Mouse (Mus musculus) testis, adult 2 months (tissue): ENCODE data around the gene Zfp462. TPM values are rescaled to one million over a fixed set of nuclear protein-coding genes. Genes with fewer than 3 reads are reported as not detected.

Experiments
- H3K27ac ChIP-seq: fragments of 200-500 bp; 2 replicates; pipeline ENCODE4 v1.5.1; 2012; ENCODE audit warnings: low read depth, low read length; ENCODE audit not compliant: control insufficient read depth, insufficient read depth
- H3K27me3 ChIP-seq: fragments of 200-500 bp; 2 replicates; pipeline ENCODE4 v1.6.1; 2012; ENCODE audit warnings: mild to moderate bottlenecking, low read length, moderate library complexity; ENCODE audit not compliant: control insufficient read depth, insufficient read depth
- H3K36me3 ChIP-seq: fragments of 200-500 bp; 2 replicates; pipeline ENCODE4 v1.6.1; 2012; ENCODE audit warnings: mild to moderate bottlenecking, low read length; ENCODE audit not compliant: control insufficient read depth, insufficient read depth
- H3K4me1 ChIP-seq: fragments of 200-500 bp; 2 replicates; pipeline ENCODE4 v1.6.1; 2012; ENCODE audit warnings: low read length; ENCODE audit not compliant: control insufficient read depth, insufficient read depth
- H3K4me3 ChIP-seq: fragments of 200-500 bp; 2 replicates; pipeline ENCODE4 v1.5.1; 2012; ENCODE audit warnings: low read depth, mild to moderate bottlenecking, low read length, moderate library complexity, mixed read lengths; ENCODE audit not compliant: control insufficient read depth
- CTCF ChIP-seq: fragments of 200-500 bp; IDR thresholded peaks from 2 replicates; pipeline ENCODE4 v1.5.1; 2012; ENCODE audit warnings: low read depth, mild to moderate bottlenecking, inconsistent platforms, low read length, moderate library complexity; ENCODE audit not compliant: control insufficient read depth, insufficient read depth, insufficient replicate concordance
- POLR2A ChIP-seq: fragments of 200-500 bp; IDR thresholded peaks from 2 replicates; pipeline ENCODE4 v1.6.1; 2012; ENCODE audit warnings: low read depth, mild to moderate bottlenecking, inconsistent platforms, low read length, moderate library complexity; ENCODE audit not compliant: control insufficient read depth
- polyA plus RNA-seq: library from polyadenylated mRNA; depleted of rRNA; stranded (reverse); fragments of >200 nt; gene quantifications from 2 replicates; pipeline ENCODE4 v1.2.3, GENCODE M21; 2012

The Zfp462 gene
- polyA plus RNA-seq, 1 experiment = 5.7 TPM

DNA sequence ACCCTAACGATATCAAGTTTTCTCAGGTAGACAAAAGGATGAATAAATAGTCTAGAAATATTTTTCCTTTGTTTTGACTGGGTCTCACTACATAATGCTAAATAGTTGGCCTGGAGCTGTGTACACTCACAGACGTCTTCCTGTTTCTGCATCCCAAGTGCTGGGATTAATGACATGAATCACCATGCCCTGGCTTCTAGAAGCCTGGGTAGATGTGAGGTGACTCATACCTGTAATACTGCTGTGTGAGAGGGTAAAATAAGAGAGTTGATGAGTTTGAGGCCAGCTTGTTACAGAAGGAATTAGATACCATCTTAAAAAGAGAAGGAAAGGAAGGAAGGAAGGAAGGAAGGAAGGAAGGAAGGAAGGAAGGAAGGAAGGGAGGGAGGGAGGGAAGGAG, 15.2 kb upstream of the Zfp462 start:
- Histone ChIP-seq H3K27ac (no peak overlapping the region), H3K4me3 (no peak overlapping the region), H3K36me3 (no peaks in the 10 kb centered on the region), H3K4me1 (no peaks in the 10 kb centered on the region), H3K27me3 (no peaks in the 10 kb centered on the region)
- TF ChIP-seq POLR2A = no peak
- no peak for TF ChIP-seq CTCF

DNA sequence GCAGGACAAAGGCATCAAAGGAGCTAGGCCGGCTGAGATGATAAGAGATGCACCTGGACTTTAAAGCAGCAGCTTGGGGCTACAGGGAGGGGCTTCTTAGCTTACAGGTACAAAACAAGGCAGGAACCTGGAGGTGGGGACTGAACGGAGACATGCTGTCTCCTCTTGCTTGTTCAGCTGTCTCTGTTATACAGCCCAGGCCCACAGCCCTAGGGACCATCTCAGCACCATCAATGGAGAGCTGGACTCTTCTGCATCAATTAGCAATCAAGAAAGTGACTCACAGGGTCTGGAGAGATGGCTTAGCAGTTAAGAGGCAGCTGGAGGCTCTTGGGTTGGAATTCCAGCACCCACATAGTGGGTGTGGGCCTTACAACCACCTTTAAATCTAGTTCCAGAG, 12.2 kb upstream of the Zfp462 start:
- Histone ChIP-seq H3K4me1 (no peaks in the 10 kb centered on the region), H3K27me3 (no peaks in the 10 kb centered on the region), H3K4me3 (no peak overlapping the region), H3K36me3 (no peaks in the 10 kb centered on the region), H3K27ac (no peak overlapping the region)
- TF ChIP-seq CTCF (no peak), POLR2A (no peak)

DNA sequence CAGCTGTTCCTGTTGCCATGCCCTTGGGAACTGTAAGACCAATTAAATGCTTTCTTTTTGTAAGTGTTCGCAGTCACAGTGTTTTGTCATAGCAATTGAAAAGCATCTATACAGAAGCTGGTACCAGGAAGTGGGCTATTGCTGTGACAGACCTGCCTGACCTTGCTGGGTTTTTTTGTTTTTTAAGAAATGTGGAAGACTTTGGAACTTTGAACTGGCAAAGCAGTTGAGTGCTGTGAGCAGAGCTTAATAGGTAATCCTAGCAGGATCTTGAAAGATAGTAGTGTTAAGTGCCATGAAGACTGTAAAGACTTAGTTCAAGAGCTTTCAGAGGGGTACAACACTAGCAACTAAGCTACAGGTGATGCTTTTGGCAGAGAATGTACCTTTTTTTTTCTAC, 7.7 kb upstream of the Zfp462 start:
- Histone ChIP-seq H3K4me1 (no peaks in the 10 kb centered on the region), H3K36me3 (no peaks in the 10 kb centered on the region), H3K4me3 (no peak overlapping the region), H3K27ac (no peak overlapping the region), H3K27me3 (no peaks in the 10 kb centered on the region)
- no peak for TF ChIP-seq POLR2A
- TF ChIP-seq CTCF = no peak

DNA sequence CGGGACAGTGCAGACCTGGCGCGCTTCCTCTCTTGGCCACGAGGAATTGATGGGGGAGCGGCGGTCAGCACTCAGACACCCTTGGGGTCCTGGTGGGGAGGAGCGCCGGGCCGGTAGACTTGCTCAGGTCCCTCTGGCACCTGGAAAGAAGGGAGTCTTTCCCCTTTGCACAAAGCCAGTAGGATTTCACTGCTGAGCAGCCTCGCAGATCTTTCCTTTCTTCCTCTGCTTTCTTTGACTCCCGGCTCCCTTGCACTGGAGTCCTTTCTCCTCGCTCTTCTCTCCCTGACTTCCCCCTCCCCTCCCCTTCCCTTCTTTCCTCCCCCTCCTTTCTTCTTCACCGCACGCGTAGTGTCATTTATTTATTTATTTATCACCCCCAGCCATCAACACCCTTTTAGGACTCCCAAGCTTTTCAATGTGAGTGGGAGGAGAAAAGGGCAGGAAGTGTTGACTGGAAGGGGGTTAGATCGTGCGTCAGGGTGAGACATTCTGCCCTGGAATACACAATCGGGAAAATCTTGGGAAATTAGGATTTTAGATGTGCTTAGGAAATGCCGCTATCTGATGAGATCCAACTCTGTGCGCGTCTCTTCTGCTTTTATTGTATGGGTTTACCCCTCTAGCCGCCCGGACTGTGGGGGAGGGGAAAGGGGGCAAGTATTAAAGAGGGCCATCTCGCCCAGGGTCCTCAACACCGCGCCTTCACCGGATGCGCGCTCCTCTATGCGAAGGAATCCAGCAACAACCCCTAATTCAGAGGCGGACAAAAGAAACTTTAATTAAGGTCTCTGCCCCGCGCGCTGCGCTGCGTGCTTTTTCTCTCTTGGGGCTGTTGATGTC, 976 bp downstream of the Zfp462 start:
- Histone ChIP-seq H3K4me1 (peaks cover 17% of the 10 kb centered on the region; the same call in 1 of the 2 replicates), H3K27me3 (peaks cover 2% of the 10 kb centered on the region), H3K4me3 (peak overlapping the region; percentile 3), H3K27ac (no peak overlapping the region), H3K36me3 (no peaks in the 10 kb centered on the region)
- TF ChIP-seq POLR2A (no peak), CTCF (no peak)

- no peak for TF ChIP-seq CTCF
- TF ChIP-seq POLR2A = no peak
- Histone ChIP-seq H3K27ac (no peak overlapping the region), H3K36me3 (no peaks in the 10 kb centered on the region), H3K4me1 (peaks cover 17% of the 10 kb centered on the region; the same call in 1 of the 2 replicates), H3K27me3 (peaks cover 2% of the 10 kb centered on the region), H3K4me3 (no peak overlapping the region)
These were observed 1.8 kb downstream of the Zfp462 start for GRCm38 (mm10) chr4:54946662-54947055.

DNA sequence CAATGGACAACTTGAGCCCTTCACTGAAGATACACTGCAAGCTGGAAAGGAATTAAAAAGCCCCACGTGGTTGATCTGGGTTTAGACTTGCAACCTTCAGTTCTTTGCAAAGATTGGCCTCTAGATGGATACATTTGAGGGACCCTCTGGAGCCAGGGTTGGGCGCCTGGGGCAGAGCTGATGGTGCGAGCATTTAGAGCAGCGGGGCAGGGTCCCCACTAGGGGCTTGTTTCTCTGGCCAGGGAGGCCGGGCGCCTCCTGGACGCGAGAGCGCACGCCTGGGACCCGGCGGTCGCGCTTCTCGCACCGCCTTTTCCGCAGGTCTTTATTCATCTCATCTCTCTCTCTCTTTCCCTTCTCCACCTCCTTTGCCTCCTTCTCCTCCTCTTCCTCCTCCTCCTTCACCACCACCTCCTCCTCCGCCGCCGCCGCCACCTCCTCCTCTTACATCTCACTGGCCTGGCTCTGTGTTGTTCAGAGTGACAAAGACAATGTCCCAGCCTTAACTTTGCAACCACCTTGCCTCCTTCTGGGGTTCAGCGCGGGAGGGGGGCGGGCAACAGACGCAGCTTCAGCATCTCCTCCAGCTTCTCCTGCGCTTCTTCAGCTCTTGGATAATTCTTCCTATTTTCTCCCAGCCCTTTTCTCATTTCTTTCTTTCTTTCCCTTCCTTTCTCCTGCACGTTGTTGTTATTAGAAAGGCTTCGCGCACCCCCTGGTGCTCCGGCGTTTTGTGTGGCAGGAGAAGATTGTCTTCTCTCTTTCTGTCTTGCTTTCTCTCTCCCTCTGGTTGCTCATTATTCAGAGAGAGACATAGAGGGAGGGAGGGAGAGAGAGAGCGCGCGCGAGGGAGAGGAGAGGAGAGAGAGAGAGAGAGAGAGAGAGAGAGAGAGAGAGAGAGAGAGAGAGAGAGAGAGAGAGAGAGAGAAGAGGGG, 2.5 kb downstream of the Zfp462 start:
- Histone ChIP-seq H3K27ac (no peak overlapping the region), H3K4me3 (peak overlapping the region; percentile 77), H3K36me3 (no peaks in the 10 kb centered on the region), H3K4me1 (peaks cover 17% of the 10 kb centered on the region; the same call in 1 of the 2 replicates), H3K27me3 (peaks cover 2% of the 10 kb centered on the region)
- no peak for TF ChIP-seq CTCF
